ENCODE assay signal across 8 mouse cellular contexts in genomic region chr13:9834146-9834679, GRCm38 (mm10).
DNase-seq lines count a peak whose midpoint lies in the region; ATAC-seq lines count a peak whose summit lies in the region.

No protein-coding gene starts in this region.

- ATAC-seq in inflammation-experienced regulatory T-cells, adult 6 months = peak; percentile 41

- peak; percentile 65 for DNase-seq in T-cell, adult 2 months (ENCODE audit: low spot score)
- peak; percentile 48 to 73 for DNase-seq in cerebellum, postnatal 25 days
- peak; percentile 68 to 75 for DNase-seq in gastrocnemius, postnatal 4 days (ENCODE audit: low spot score in 2 of 2)
- DNase-seq in left cerebral cortex, adult 11 months (ENCODE audit: low spot score) = peak; percentile 16
- peak; percentile 68 for DNase-seq in lung, postnatal 10 days
- DNase-seq in right cerebral cortex, postnatal 25 days = peak; percentile 63
- DNase-seq in urinary bladder, postnatal 10 days (ENCODE audit: low spot score) = peak; percentile 62

Comparison
In these comparisons a context has a peak if more than half of its experiments do, and no peak if none do; other contexts are left out.
1. Peak in every context shown above with its lines: DNase-seq and ATAC-seq.
2. DNase-seq: peak in every context shown above with its lines; median percentile 72 in gastrocnemius, postnatal 4 days; 68 in lung, postnatal 10 days; 65 in T-cell, adult 2 months; 63 in right cerebral cortex, postnatal 25 days; 62 in urinary bladder, postnatal 10 days; 60 in cerebellum, postnatal 25 days; 16 in left cerebral cortex, adult 11 months.